Mouse (Mus musculus) limb, embryonic 11.5 days (tissue): ENCODE measurements around the gene Mllt11. TPM values are rescaled to one million over a fixed set of nuclear protein-coding genes. Genes with fewer than 3 reads are reported as not detected.
A peak's percentile ranks its signal among the peaks of the same experiment; 100 is the strongest.
"Not testable (repeated sequence)": the region's sequence is repeated elsewhere in the genome, so short reads cannot be mapped to it uniquely, and the experiment has no call there.

Source experiments
- ATAC-seq: fragments of 200-750 bp; cut with Nextera tagmentation; 2 replicates; pipeline ENCODE4 v1.8.0; 2017; ENCODE audit warnings: low read depth; ENCODE audit not compliant: insufficient number of reproducible peaks, low FRiP score, low TSS enrichment
- DNase-seq: peaks from one replicate; pipeline ENCODE4 v3.0.0-alpha.2; 2015; ENCODE audit warnings: low spot score
- H3K27ac ChIP-seq: fragments of 300-500 bp; sonication (generic); replicated peaks from 2 replicates; pipeline ENCODE4 v1.5.1; 2014; ENCODE audit warnings: low read depth, mild to moderate bottlenecking, low read length
- H3K27me3 ChIP-seq: fragments of 300-500 bp; sonication (generic); 2 replicates; pipeline ENCODE4 v1.6.1; 2014; ENCODE audit warnings: mild to moderate bottlenecking, low read length, mixed read lengths; ENCODE audit not compliant: control insufficient read depth, insufficient read depth
- H3K36me3 ChIP-seq: fragments of 300-500 bp; sonication (generic); 2 replicates; pipeline ENCODE4 v1.6.1; 2014; ENCODE audit warnings: mild to moderate bottlenecking, low read length, moderate library complexity, mixed read lengths; ENCODE audit not compliant: control insufficient read depth, insufficient read depth
- H3K4me1 ChIP-seq: fragments of 300-500 bp; sonication (generic); 2 replicates; pipeline ENCODE4 v1.6.1; 2014; ENCODE audit warnings: low read length, mixed read lengths; ENCODE audit not compliant: control insufficient read depth, insufficient read depth
- H3K4me2 ChIP-seq: fragments of 300-500 bp; sonication (generic); 2 replicates; pipeline ENCODE4 v1.6.1; 2014; ENCODE audit warnings: low read depth, mild to moderate bottlenecking, moderate library complexity; ENCODE audit not compliant: severe bottlenecking
- H3K4me3 ChIP-seq: fragments of 300-500 bp; sonication (generic); 2 replicates; pipeline ENCODE4 v1.5.1; 2014; ENCODE audit warnings: low read depth, low read length
- H3K9ac ChIP-seq: fragments of 300-500 bp; sonication (generic); 2 replicates; pipeline ENCODE4 v1.6.1; 2014; ENCODE audit warnings: mild to moderate bottlenecking, low read length
- H3K9me3 ChIP-seq: fragments of 300-500 bp; sonication (generic); 2 replicates; pipeline ENCODE4 v1.6.1; 2016; ENCODE audit warnings: low read length; ENCODE audit not compliant: control insufficient read depth
- WGBS: fragments of 180-500 bp; shearing (Covaris S2); extraction: QIAGEN DNeasy Blood & Tissue Kit; methylation state at CpG from one replicate; pipeline ENCODE4 v1.1.7; 2014; 5-methylcytosine and 5-hydroxymethylcytosine counted together
- polyA plus RNA-seq: library from polyadenylated mRNA; unstranded; fragments of >200 nt; fragmentation: Nextera tagmentation; extraction: Ambion mirVana; gene quantifications from 2 replicates; pipeline ENCODE4 v1.2.1, GENCODE M21; 2014

Mllt11 gene
- polyA plus RNA-seq, 1 experiment from 2014 or later = 18.2 TPM

GRCm38 (mm10) chr3:95216655-95217254 lies 15.2 kb downstream of the Mllt11 start:
- Histone ChIP-seq H3K27me3 (no peaks in the 10 kb centered on the region), H3K4me2 (peak overlapping the region; percentile 53), H3K9ac (no peak overlapping the region), H3K4me1 (0 out of 2 replicates have a peak, but pooled peaks cover 5% of the 10 kb centered on the region), H3K36me3 (peaks cover 6% of the 10 kb centered on the region), H3K4me3 (peak overlapping the region; percentile 54), H3K9me3 (no peaks in the 10 kb centered on the region), H3K27ac (peak overlapping the region; percentile 97; the same call in 1 of the 2 replicates)
- 39% methylated on average over 4 of the region's 4 CpGs for WGBS
- DNase-seq (no peak), ATAC-seq (peak; percentile 32)

- 95% methylated on average over 1 of the region's 1 CpGs for WGBS
- Histone ChIP-seq H3K9ac (no peak overlapping the region), H3K4me2 (no peak overlapping the region), H3K36me3 (peaks cover 2% of the 10 kb centered on the region; the same call in 1 of the 2 replicates), H3K27me3 (no peaks in the 10 kb centered on the region), H3K9me3 (no peaks in the 10 kb centered on the region), H3K4me3 (no peak overlapping the region), H3K4me1 (0 out of 2 replicates have a peak, but pooled peaks cover 5% of the 10 kb centered on the region), H3K27ac (no peak overlapping the region)
- no peak for DNase-seq
- no peak for ATAC-seq
Observed at GRCm38 (mm10) chr3:95213609-95213975, 18.4 kb downstream of the Mllt11 start.

- 89% methylated on average over 9 of the region's 10 CpGs for WGBS
Observed at GRCm38 (mm10) chr3:95212889-95213608, 18.9 kb downstream of the Mllt11 start.

GRCm38 (mm10) chr3:95210585-95210984 lies 21.4 kb downstream of the Mllt11 start:
- WGBS = 87% methylated on average over 2 of the region's 2 CpGs
- H3K36me3 ChIP-seq = peaks cover 4% of the 10 kb centered on the region; the same call in 1 of the 2 replicates

More at GRCm38 (mm10) chr3:95212889-95213608, 18.9 kb downstream of the Mllt11 start:
- H3K4me2 ChIP-seq, H3K27me3 ChIP-seq, H3K4me3 ChIP-seq, DNase-seq, H3K27ac ChIP-seq, ATAC-seq, H3K36me3 ChIP-seq, H3K4me1 ChIP-seq, H3K9me3 ChIP-seq, H3K9ac ChIP-seq: not testable (repeated sequence)

GRCm38 (mm10) chr3:95208286-95208685 lies 23.7 kb downstream of the Mllt11 start:
- no peak overlapping the region for H3K9ac ChIP-seq
- no peak overlapping the region for H3K4me2 ChIP-seq
- no peaks in the 10 kb centered on the region for H3K27me3 ChIP-seq
- ATAC-seq (no peak), DNase-seq (no peak)
- H3K27ac ChIP-seq = no peak overlapping the region
- WGBS = 88% methylated on average over 4 of the region's 4 CpGs
- H3K9me3 ChIP-seq = no peaks in the 10 kb centered on the region
- no peaks in the 10 kb centered on the region for H3K4me1 ChIP-seq
- H3K36me3 ChIP-seq = peaks cover 10% of the 10 kb centered on the region; the same call in 1 of the 2 replicates
- no peak overlapping the region for H3K4me3 ChIP-seq

More at GRCm38 (mm10) chr3:95210585-95210984, 21.4 kb downstream of the Mllt11 start:
- H3K4me2 ChIP-seq = no peak overlapping the region
- no peak overlapping the region for H3K27ac ChIP-seq
- no peak overlapping the region for H3K9ac ChIP-seq
- H3K4me1 ChIP-seq = no peaks in the 10 kb centered on the region
- H3K4me3 ChIP-seq = no peak overlapping the region
- DNase-seq = no peak
- no peaks in the 10 kb centered on the region for H3K27me3 ChIP-seq
- no peak for ATAC-seq
- no peaks in the 10 kb centered on the region for H3K9me3 ChIP-seq

- ATAC-seq (no peak), DNase-seq (no peak)
- no peak overlapping the region for H3K27ac ChIP-seq
- H3K9ac ChIP-seq = no peak overlapping the region
- H3K4me2 ChIP-seq = no peak overlapping the region
- no peaks in the 10 kb centered on the region for H3K4me1 ChIP-seq
- no peaks in the 10 kb centered on the region for H3K9me3 ChIP-seq
- no peaks in the 10 kb centered on the region for H3K27me3 ChIP-seq
- no peak overlapping the region for H3K4me3 ChIP-seq
- WGBS = 93% methylated on average over 6 of the region's 6 CpGs
- H3K36me3 ChIP-seq = peaks cover 18% of the 10 kb centered on the region; the same call in 1 of the 2 replicates
Observed at GRCm38 (mm10) chr3:95203880-95204279, 28.1 kb downstream of the Mllt11 start.

GRCm38 (mm10) chr3:95200562-95200961 lies 31.4 kb downstream of the Mllt11 start:
- H3K4me2 ChIP-seq = no peak overlapping the region
- H3K9ac ChIP-seq = no peak overlapping the region
- H3K27me3 ChIP-seq = no peaks in the 10 kb centered on the region
- no peak overlapping the region for H3K4me3 ChIP-seq
- WGBS = 77% methylated on average over 2 of the region's 2 CpGs
- H3K27ac ChIP-seq = no peak overlapping the region
- ATAC-seq (no peak), DNase-seq (no peak)
- no peaks in the 10 kb centered on the region for H3K4me1 ChIP-seq
- peaks cover 19% of the 10 kb centered on the region; the same call in 1 of the 2 replicates for H3K36me3 ChIP-seq
- no peaks in the 10 kb centered on the region for H3K9me3 ChIP-seq

GRCm38 (mm10) chr3:95200132-95200531 lies 31.8 kb downstream of the Mllt11 start:
- WGBS = 89% methylated on average over 7 of the region's 7 CpGs
- no peak for DNase-seq
- Histone ChIP-seq H3K27ac (no peak overlapping the region), H3K27me3 (no peaks in the 10 kb centered on the region), H3K4me1 (no peaks in the 10 kb centered on the region), H3K36me3 (peaks cover 20% of the 10 kb centered on the region; the same call in 1 of the 2 replicates), H3K4me3 (no peak overlapping the region), H3K9ac (no peak overlapping the region), H3K4me2 (no peak overlapping the region), H3K9me3 (no peaks in the 10 kb centered on the region)
- no peak for ATAC-seq
